Mouse (Mus musculus): ENCODE measurements around the gene Plin3. TPM values are rescaled to one million over a fixed set of nuclear protein-coding genes. Genes with fewer than 3 reads are reported as not detected.

Gene Plin3
- total and polyA plus RNA-seq, 2 experiments from 2014 or later, result 13.9 to 16.0 TPM

DNA sequence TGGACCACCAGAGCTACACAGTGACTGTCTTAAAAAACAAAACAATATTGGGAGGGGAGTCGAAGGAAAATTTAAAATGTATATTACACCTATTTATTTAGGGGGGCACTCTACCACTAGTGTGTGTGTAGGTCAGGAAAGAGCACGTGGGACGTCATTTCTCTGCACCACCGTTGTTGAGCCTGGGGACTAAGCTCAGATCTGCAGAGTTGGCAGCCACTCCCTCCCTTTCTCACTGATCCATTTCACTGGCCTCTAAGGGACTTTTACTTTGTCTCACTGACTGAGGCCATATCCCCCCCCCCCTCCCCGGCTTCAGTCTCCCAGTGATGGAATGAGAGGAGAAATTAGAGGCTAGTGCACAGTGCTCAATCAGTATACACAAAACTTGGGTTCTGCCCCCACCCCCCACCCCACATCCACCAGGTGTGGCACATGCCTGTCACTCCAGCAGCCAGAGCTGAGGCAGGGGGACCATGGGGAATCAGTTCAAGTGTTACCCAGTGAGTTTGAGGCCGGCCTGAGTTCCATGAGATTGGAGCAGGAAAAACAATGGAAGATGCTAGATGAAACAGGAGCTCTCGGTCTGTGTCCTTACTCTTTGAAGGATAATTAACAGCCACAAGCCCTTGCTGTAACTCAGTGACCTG, 722 bp downstream of the Plin3 start:
- Histone ChIP-seq H3K27me3 (ENCODE audit: insufficient read depth, low read length) (no peaks in the 10 kb centered on the region), H3K4me3 (ENCODE audit: low read length) (no peak overlapping the region), H3K27ac (peak overlapping the region; percentile 72; the same call in 1 of the 2 replicates), H3K9me3 (ENCODE audit: low read length) (no peaks in the 10 kb centered on the region), H3K9ac (replicated peaks; ENCODE audit: low read length) (no peak overlapping the region), H3K4me2 (ENCODE audit: low read depth, low read length) (no peak overlapping the region), H3K36me3 (ENCODE audit: insufficient read depth, low read length) (no peaks in the 10 kb centered on the region), H3K4me1 (ENCODE audit: insufficient read depth, low read length) (0 out of 2 replicates have a peak, but pooled peaks cover 4% of the 10 kb centered on the region)
- DNase-seq (ENCODE audit: low spot score) (no peak), ATAC-seq (no peak)
- no peak for TF ChIP-seq CTCF (IDR thresholded peaks at IDR 0.05; ENCODE audit: low read depth)
- 58% methylated on average over 7 of the region's 7 CpGs for WGBS

DNA sequence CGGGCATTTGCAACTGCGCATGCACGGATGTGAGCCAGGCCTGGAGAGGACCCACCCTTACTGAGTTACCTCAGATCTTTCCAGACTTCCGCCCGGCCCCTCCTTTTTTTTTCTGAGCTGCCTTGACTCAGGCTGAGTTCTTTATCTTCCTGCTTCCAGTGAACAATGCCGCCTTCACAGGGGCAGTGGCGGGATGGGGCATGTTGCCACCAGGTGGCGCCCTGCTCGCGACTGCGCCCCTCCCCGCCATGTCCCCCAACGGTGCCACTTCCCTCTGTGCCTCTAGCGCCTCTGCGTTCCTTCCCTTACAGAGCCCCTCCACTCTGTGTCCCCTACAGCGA, 1.5 kb downstream of the Plin3 start:
- Histone ChIP-seq H3K4me3 (ENCODE audit: low read length) (no peak overlapping the region), H3K9ac (replicated peaks; ENCODE audit: low read length) (peak overlapping the region; percentile 39), H3K9me3 (ENCODE audit: low read length) (no peaks in the 10 kb centered on the region), H3K27me3 (ENCODE audit: insufficient read depth, low read length) (no peaks in the 10 kb centered on the region), H3K4me1 (ENCODE audit: insufficient read depth, low read length) (0 out of 2 replicates have a peak, but pooled peaks cover 4% of the 10 kb centered on the region), H3K4me2 (ENCODE audit: low read depth, low read length) (peak overlapping the region; percentile 43), H3K36me3 (ENCODE audit: insufficient read depth, low read length) (no peaks in the 10 kb centered on the region), H3K27ac (peak overlapping the region; percentile 72)
- ATAC-seq (peak; percentile 89), DNase-seq (ENCODE audit: low spot score) (peak; percentile 82)
- WGBS, result 0% methylated on average over 16 of the region's 16 CpGs
- peak; percentile 93 for TF ChIP-seq CTCF (IDR thresholded peaks at IDR 0.05; ENCODE audit: low read depth)

DNA sequence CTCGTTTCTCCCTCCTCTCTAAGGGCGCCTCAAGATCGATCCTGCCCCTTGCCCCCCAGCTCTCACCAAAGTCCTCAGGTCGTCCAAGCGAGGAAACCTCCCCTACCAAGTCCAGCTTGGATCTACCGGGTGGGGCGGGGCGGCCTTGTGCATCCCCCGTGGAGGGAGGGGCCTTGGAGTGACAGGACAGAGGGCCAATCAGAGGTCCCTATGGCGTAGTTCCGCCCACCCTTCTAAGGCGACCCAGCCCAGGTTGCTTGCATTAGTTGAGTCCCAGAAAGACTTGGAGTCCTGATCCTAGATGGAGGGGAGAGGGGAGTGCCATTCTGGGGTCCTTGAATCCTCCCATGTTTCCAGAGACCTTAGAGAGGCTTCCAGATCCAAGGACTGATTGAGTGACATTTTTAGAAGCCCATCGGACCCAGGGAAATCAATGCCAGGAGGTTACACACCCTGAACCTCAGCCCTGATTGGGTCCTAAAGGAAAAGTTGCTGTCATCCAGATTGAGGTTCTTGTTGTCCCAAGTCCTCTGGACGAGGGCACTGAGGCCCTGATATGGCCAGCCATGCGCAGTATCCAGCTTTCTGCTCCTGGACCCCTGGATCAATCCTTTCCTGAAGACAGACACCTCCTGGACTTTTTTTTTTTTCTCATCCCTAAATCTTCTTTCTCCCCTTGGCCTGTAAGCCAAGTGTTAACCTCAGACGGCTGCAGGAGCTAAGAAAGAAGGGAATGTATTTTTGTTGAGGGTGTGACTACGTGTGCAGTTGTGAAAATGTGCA, 2.1 kb downstream of the Plin3 start:
- peak; percentile 43 for ATAC-seq
- Histone ChIP-seq H3K9me3 (ENCODE audit: low read length) (no peaks in the 10 kb centered on the region), H3K4me1 (ENCODE audit: insufficient read depth, low read length) (0 out of 2 replicates have a peak, but pooled peaks cover 4% of the 10 kb centered on the region), H3K4me3 (ENCODE audit: low read length) (peak overlapping the region; percentile 23), H3K27ac (peak overlapping the region; percentile 42; the same call in 1 of the 2 replicates), H3K27me3 (ENCODE audit: insufficient read depth, low read length) (no peaks in the 10 kb centered on the region), H3K36me3 (ENCODE audit: insufficient read depth, low read length) (no peaks in the 10 kb centered on the region), H3K4me2 (ENCODE audit: low read depth, low read length) (peak overlapping the region; percentile 43), H3K9ac (replicated peaks; ENCODE audit: low read length) (peak overlapping the region; percentile 6; the same call in 1 of the 2 replicates)
- no peak for TF ChIP-seq CTCF (IDR thresholded peaks at IDR 0.05; ENCODE audit: low read depth)
- peak; percentile 71 for DNase-seq (ENCODE audit: low spot score)
- WGBS, result 10% methylated on average over 17 of the region's 17 CpGs

DNA sequence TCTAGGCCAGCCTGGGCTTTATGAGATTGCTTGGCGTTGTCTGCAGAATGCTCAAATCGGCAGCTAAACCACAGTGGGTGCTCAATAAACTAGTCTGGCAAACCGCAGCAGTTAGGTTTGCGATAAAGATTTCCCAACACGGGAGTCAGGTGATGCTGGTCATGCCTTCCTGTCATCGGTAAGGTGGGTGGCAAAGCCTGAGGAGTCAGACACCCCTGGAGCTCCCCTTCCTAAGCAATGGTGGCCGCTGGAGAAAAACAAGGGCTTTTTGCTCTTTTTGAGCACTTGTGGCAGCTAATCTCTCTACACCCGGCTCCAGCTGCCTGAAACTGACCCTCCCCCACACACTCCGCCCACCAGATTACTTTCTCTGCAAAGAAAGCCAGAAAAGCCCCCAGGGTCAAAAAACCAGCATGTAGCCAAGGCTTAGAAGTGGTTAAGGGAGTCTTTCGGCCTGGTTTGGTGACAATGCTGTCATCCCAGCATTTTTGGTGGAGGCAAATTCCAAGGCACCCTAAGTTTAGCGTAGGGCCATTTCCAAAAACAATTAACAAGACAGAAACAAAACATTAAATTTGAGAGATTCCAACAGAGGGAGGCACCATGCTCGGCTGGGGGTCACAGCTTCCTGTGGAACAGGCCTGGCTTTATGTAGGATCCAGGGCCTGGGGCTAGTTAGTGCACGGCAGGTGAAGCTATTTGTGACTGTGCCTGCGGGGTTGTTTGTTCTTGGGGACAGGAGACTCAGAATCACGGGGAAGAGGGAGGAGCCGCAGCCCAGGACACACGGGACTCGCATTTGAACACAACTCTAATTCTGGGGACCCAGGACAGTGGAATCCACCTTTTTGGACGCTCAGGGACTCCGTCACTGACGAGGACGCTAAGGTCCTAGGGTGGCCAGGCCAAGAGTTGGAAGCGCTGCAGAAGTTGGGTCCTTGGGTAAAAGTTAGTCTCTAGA, 3.0 kb downstream of the Plin3 start:
- H3K4me1 ChIP-seq (ENCODE audit: insufficient read depth, low read length), result 0 out of 2 replicates have a peak, but pooled peaks cover 4% of the 10 kb centered on the region
- TF ChIP-seq CTCF (IDR thresholded peaks at IDR 0.05; ENCODE audit: low read depth), result no peak
- peak; percentile 39 for DNase-seq (ENCODE audit: low spot score)
- no peak for ATAC-seq
- H3K4me2 ChIP-seq (ENCODE audit: low read depth, low read length), result peak overlapping the region; percentile 43
- 12% methylated on average over 23 of the region's 23 CpGs for WGBS
- H3K9ac ChIP-seq (replicated peaks; ENCODE audit: low read length), result peak overlapping the region; percentile 6; the same call in 1 of the 2 replicates
- H3K36me3 ChIP-seq (ENCODE audit: insufficient read depth, low read length), result no peaks in the 10 kb centered on the region
- no peaks in the 10 kb centered on the region for H3K9me3 ChIP-seq (ENCODE audit: low read length)
- H3K27ac ChIP-seq, result peak overlapping the region; percentile 42; the same call in 1 of the 2 replicates
- H3K4me3 ChIP-seq (ENCODE audit: low read length), result peak overlapping the region; percentile 23
- H3K27me3 ChIP-seq (ENCODE audit: insufficient read depth, low read length), result no peaks in the 10 kb centered on the region

DNA sequence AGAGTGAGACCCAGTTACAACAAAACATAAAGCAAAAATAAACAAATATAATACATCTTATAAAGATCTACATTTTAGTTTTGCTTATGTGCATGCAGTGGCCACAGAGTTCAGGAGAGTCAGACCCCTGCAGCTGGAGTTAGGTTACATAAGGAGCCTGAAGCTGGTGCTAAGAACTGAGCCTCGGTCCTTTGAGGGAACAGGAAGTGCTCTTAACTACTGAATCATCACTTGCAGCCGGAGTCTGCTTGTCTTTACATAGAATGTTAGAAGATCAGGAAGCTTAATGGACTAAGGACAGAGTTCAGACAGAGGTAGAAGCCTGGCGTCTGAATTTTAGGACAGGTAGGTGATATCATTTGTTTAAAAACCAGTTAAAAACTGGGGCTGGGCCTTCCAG, 3.8 kb downstream of the Plin3 start:
- peak overlapping the region; percentile 42; the same call in 1 of the 2 replicates for H3K27ac ChIP-seq
- 0 out of 2 replicates have a peak, but pooled peaks cover 4% of the 10 kb centered on the region for H3K4me1 ChIP-seq (ENCODE audit: insufficient read depth, low read length)
- no peaks in the 10 kb centered on the region for H3K9me3 ChIP-seq (ENCODE audit: low read length)
- no peak overlapping the region for H3K9ac ChIP-seq (replicated peaks; ENCODE audit: low read length)
- no peak overlapping the region for H3K4me3 ChIP-seq (ENCODE audit: low read length)
- H3K36me3 ChIP-seq (ENCODE audit: insufficient read depth, low read length), result no peaks in the 10 kb centered on the region
- DNase-seq (ENCODE audit: low spot score) (no peak), ATAC-seq (no peak)
- peak overlapping the region; percentile 43 for H3K4me2 ChIP-seq (ENCODE audit: low read depth, low read length)
- WGBS, result 53% methylated on average over 3 of the region's 3 CpGs
- no peaks in the 10 kb centered on the region for H3K27me3 ChIP-seq (ENCODE audit: insufficient read depth, low read length)
- TF ChIP-seq CTCF (IDR thresholded peaks at IDR 0.05; ENCODE audit: low read depth), result no peak

DNA sequence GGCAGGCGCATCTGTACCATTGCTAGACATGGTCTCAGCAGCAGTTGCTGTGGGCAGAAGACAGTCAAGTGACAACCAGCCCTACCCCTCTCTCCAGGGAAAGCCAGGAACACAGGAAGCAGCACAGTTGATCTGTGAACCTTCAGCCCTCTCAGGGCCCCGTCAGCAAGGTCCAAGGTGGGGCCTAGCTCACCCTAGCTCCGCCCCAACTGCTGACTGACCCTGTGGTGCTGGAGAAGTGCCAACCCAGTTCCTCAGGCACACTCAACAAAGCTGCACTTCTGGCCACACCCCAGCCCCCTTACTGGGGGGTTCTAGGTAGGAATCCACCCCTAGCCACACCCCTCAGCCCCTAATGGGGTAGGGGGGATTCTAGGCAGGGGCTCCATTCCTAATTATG, 4.8 kb downstream of the Plin3 start:
- 71% methylated on average over 3 of the region's 3 CpGs for WGBS
- no peak for TF ChIP-seq CTCF (IDR thresholded peaks at IDR 0.05; ENCODE audit: low read depth)
- H3K4me1 ChIP-seq (ENCODE audit: insufficient read depth, low read length), result 0 out of 2 replicates have a peak, but pooled peaks cover 4% of the 10 kb centered on the region
- DNase-seq (ENCODE audit: low spot score) (no peak), ATAC-seq (no peak)
- H3K9ac ChIP-seq (replicated peaks; ENCODE audit: low read length), result no peak overlapping the region
- peak overlapping the region; percentile 36; the same call in 1 of the 2 replicates for H3K27ac ChIP-seq
- H3K9me3 ChIP-seq (ENCODE audit: low read length), result no peaks in the 10 kb centered on the region
- no peak overlapping the region for H3K4me3 ChIP-seq (ENCODE audit: low read length)
- H3K4me2 ChIP-seq (ENCODE audit: low read depth, low read length), result no peak overlapping the region
- H3K36me3 ChIP-seq (ENCODE audit: insufficient read depth, low read length), result no peaks in the 10 kb centered on the region
- H3K27me3 ChIP-seq (ENCODE audit: insufficient read depth, low read length), result no peaks in the 10 kb centered on the region
